Mouse (Mus musculus): ENCODE data around the gene Rab26. TPM values are rescaled to one million over a fixed set of nuclear protein-coding genes. Genes with fewer than 3 reads are reported as not detected.
A peak's percentile ranks its signal among the peaks of the same experiment; 100 is the strongest.

Gene Rab26
- total and polyA plus RNA-seq, 3 experiments: 0.36 to 1.3 (median 0.40) TPM

- H3K4me1 ChIP-seq (ENCODE audit: control insufficient read depth in 1 of 2, insufficient read depth in 2 of 2): peaks cover 29 to 53% of the 10 kb centered on the region in 2 experiments
- no peaks in the 10 kb centered on the region for H3K79me2 ChIP-seq (replicated peaks; ENCODE audit: control insufficient read depth, extremely low read depth, insufficient read depth, poor library complexity, severe bottlenecking)
- no peak overlapping the region for H3K4me2 ChIP-seq (ENCODE audit: insufficient read depth, low read depth, poor library complexity, severe bottlenecking)
- peaks cover 11 to 16% of the 10 kb centered on the region in 2 experiments for H3K36me3 ChIP-seq (replicated peaks in 1 of 2; ENCODE audit: control insufficient read depth in 1 of 2, insufficient read depth in 1 of 2, low read length in 1 of 2)
- TF ChIP-seq IRF4 (IDR thresholded peaks at IDR 0.05; ENCODE audit: low read depth, low read length) (no peak), SMC3 (IDR thresholded peaks at IDR 0.05; ENCODE audit: low read depth, low read length) (no peak), TBP (conservative IDR thresholded peaks at IDR 0.05; ENCODE audit: low read depth, low read length) (no peak), ZMIZ1 (IDR thresholded peaks at IDR 0.05; ENCODE audit: low read depth, low read length) (no peak), CTCF (conservative IDR thresholded peaks at IDR 0.05 in 1 of 2, IDR thresholded peaks at IDR 0.05 in 1 of 2; ENCODE audit: low read depth in 2 of 2, low read length in 2 of 2) (no peak), CHD1 (IDR thresholded peaks at IDR 0.05; ENCODE audit: low read depth, low read length) (no peak), EP300 (IDR thresholded peaks at IDR 0.05; ENCODE audit: low read length) (no peak), TCF12 (IDR thresholded peaks at IDR 0.05; ENCODE audit: low read depth, low read length) (no peak), POLR2A (IDR thresholded peaks at IDR 0.05; ENCODE audit: low read depth, low read length) (no peak), MYC (IDR thresholded peaks at IDR 0.05; ENCODE audit: low read depth, low read length) (no peak), RCOR1 (conservative IDR thresholded peaks at IDR 0.05; ENCODE audit: low read depth, low read length) (no peak), UBTF (IDR thresholded peaks at IDR 0.05; ENCODE audit: low read depth, low read length) (no peak), MXI1 (IDR thresholded peaks at IDR 0.05; ENCODE audit: low read depth, low read length) (no peak), MEF2A (IDR thresholded peaks at IDR 0.05; ENCODE audit: borderline replicate concordance, low read depth, low read length) (no peak), KAT2A (IDR thresholded peaks at IDR 0.05; ENCODE audit: insufficient replicate concordance, low read length) (no peak), E2F4 (IDR thresholded peaks at IDR 0.05; ENCODE audit: insufficient replicate concordance, low read depth, low read length) (no peak), CHD2 (IDR thresholded peaks at IDR 0.05; ENCODE audit: low read length) (no peak), GABPA (IDR thresholded peaks at IDR 0.05; ENCODE audit: insufficient replicate concordance, low read depth, low read length) (no peak), HCFC1 (IDR thresholded peaks at IDR 0.05; ENCODE audit: low read depth, low read length) (no peak), PAX5 (IDR thresholded peaks at IDR 0.05; ENCODE audit: low read length) (no peak)
- no peaks in the 10 kb centered on the region for H3K27me3 ChIP-seq (replicated peaks)
- DNase-seq (ENCODE audit: extremely low read depth): no peak
- dilution Hi-C loops (cut with MboI; ENCODE audit: extremely low pct_ligation_motif_present, extremely low pct_unique_long_range_greater_than_20kb, low sequenced_read_pairs): no loop called here
- H3K9me3 ChIP-seq (replicated peaks; ENCODE audit: low read length): no peaks in the 10 kb centered on the region
- H3K27ac ChIP-seq (ENCODE audit: insufficient read depth, low read depth): no peak overlapping the region
- H3K9ac ChIP-seq (ENCODE audit: insufficient read depth, low read depth): no peak overlapping the region
- no peak overlapping the region for H3K4me3 ChIP-seq (replicated peaks in 1 of 3; ENCODE audit: low read depth in 2 of 3, low read length in 2 of 3, poor library complexity in 1 of 3)
- in situ Hi-C loops (cut with MboI; ENCODE audit: low pct_ligation_motif_present, low pct_unique_long_range_greater_than_20kb, low sequenced_read_pairs): no loop called here
These were observed 1.3 kb upstream of the Rab26 start for GRCm38 (mm10) chr17:24535300-24535699.

GRCm38 (mm10) chr17:24533099-24533992 lies 664 bp downstream of the Rab26 start:
- peaks cover 16% of the 10 kb centered on the region for H3K79me2 ChIP-seq (replicated peaks; ENCODE audit: control insufficient read depth, extremely low read depth, insufficient read depth, poor library complexity, severe bottlenecking)
- no peak overlapping the region for H3K27ac ChIP-seq (ENCODE audit: insufficient read depth, low read depth)
- H3K4me3 ChIP-seq (replicated peaks in 1 of 3; ENCODE audit: low read depth in 2 of 3, low read length in 2 of 3, poor library complexity in 1 of 3): no peak overlapping the region
- peaks cover 26 to 29% of the 10 kb centered on the region in 2 experiments for H3K36me3 ChIP-seq (replicated peaks in 1 of 2; ENCODE audit: control insufficient read depth in 1 of 2, insufficient read depth in 1 of 2, low read length in 1 of 2)
- in situ Hi-C loops (cut with MboI; ENCODE audit: low pct_ligation_motif_present, low pct_unique_long_range_greater_than_20kb, low sequenced_read_pairs): loop anchor here (5.0 kb wide), 2 partner anchors 56 to 139 kb away; partner anchors contain the start of gene Mlst8
- dilution Hi-C loops (cut with MboI; ENCODE audit: extremely low pct_ligation_motif_present, extremely low pct_unique_long_range_greater_than_20kb, low sequenced_read_pairs): no loop called here
- TF ChIP-seq MYC (IDR thresholded peaks at IDR 0.05; ENCODE audit: low read depth, low read length): no peak
- peak; percentile 39; the same call in 1 of the 2 replicates for TF ChIP-seq NRF1 (IDR thresholded peaks at IDR 0.05; ENCODE audit: low read depth, low read length)
- no peak overlapping the region for H3K4me2 ChIP-seq (ENCODE audit: insufficient read depth, low read depth, poor library complexity, severe bottlenecking)
- no peak overlapping the region for H3K9ac ChIP-seq (ENCODE audit: insufficient read depth, low read depth)
- H3K9me3 ChIP-seq (replicated peaks; ENCODE audit: low read length): no peaks in the 10 kb centered on the region
- no peaks in the 10 kb centered on the region for H3K27me3 ChIP-seq (replicated peaks)
- peaks cover 34 to 47% of the 10 kb centered on the region in 2 experiments for H3K4me1 ChIP-seq (ENCODE audit: control insufficient read depth in 1 of 2, insufficient read depth in 2 of 2)
- DNase-seq (ENCODE audit: extremely low read depth): peak; percentile 90
